Mouse (Mus musculus) 416B (cell line): ENCODE results near the gene Morc4.

Experiments
- DNase-seq: peaks from one replicate; pipeline ENCODE4 v3.0.0; 2011; ENCODE audit warnings: low read depth

Morc4 gene

GRCm38 (mm10) chrX:139805918-139806317 lies 65.6 kb downstream of the Morc4 start:
- DNase-seq: no peak

DNA sequence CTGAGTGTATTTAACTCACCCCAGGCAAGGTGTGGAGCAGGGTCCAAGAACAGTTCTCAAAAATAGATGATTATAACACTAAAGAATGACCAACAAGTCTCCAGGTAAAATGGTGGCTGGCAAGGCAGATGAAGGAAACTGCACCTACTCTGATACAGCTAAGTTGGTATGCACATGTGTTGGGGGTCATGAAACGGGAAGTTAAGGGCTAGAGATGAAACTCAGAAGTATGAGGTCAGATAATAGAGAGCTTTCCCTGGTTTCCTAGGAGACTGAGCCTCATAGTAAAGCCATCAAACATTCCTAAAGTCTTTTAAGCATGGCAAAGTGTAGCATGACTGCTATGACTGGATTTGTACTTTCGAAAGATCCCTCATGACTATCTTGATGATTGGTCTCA lies 68.4 kb downstream of the Morc4 start:
- DNase-seq: no peak

DNA sequence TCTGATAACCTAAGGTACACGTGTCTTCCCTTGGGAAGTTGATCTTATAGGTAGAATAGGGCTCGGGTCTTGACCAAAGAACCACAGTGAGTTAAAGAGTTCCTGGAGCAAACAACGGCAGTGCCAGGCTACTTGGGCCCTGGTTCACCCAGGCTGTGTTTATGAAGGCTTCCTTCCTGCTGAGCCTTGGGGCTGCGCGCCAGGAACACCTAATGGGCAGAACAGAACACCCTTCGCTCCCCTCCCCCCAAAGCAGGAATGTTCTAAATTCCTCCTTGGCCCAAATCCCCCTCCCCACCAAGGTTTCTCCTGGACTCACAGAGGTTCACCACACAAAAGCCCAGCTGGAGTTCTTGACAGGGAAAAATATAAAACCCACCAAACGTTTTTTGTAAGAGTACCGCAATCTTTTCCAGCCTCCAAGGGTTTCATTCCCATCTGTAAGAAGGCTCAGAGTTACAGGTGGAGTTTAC lies 71.0 kb downstream of the Morc4 start, which contains the start of gene Cldn2:
Cldn2 (plus strand) TSS at position 423 of the 473 bp plus-strand sequence.
- no peak for DNase-seq

GRCm38 (mm10) chrX:139799953-139800352 lies 71.5 kb downstream of the Morc4 start:
- DNase-seq: no peak

GRCm38 (mm10) chrX:139797875-139798274 lies 73.6 kb downstream of the Morc4 start:
- peak; percentile 83 for DNase-seq

GRCm38 (mm10) chrX:139796037-139796436 lies 75.4 kb downstream of the Morc4 start:
- no peak for DNase-seq

DNA sequence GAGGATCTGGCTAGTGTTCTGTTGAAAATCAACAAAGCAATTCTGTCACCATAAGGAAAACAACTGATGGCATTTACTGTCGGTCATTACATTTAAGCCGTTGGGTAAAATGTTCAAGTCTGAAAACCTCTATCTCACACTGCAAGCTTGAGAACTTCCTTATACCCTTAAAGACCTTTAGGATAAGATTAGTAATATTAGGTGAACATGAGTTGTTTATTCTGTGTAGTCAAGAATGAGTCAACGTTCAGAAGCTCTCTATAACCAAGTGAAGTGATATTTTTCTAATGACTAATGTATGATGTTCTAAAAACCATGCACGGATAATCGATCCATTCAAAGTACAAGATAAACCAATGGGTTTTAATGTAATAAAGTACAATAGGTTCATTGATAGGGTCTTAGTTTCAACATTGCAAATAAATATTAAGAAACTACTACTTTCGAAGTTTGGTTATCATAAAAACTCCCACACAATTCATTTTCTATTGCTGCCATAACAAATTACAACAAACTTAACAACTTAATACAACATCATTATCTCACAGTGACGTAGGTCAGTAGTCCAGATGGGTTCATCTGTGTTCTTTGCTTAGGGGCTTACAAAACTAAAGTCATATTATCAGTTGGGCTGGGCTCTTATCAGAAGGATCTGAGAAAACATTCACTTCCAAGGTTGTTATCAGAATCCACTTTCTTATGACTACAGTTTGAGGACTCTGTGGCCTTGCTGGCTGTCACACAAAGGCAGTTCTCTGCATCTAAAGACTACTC lies 77.2 kb downstream of the Morc4 start:
- no peak for DNase-seq

DNA sequence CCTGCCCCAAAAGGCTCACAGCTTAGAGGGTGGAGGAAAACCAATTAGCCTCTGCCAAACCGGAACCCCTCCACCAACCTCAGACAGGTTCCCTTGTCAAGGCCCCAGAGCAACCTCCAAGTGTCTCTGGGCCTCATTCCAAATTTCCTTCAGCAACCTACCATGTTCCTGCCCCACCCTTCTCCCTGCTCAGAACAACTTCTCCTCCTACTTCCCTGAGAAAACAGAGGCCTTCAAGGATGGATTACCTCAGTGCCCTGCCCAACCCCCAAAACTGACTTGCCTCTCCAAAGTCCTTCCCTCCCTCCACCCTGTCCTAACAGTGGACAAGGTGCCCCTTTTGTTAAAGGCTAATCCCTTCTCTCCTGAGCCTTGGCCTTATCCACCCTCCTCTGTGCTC lies 85.7 kb downstream of the Morc4 start:
- peak; percentile 76 for DNase-seq

GRCm38 (mm10) chrX:139783045-139783422 lies 88.4 kb downstream of the Morc4 start:
- no peak for DNase-seq

DNA sequence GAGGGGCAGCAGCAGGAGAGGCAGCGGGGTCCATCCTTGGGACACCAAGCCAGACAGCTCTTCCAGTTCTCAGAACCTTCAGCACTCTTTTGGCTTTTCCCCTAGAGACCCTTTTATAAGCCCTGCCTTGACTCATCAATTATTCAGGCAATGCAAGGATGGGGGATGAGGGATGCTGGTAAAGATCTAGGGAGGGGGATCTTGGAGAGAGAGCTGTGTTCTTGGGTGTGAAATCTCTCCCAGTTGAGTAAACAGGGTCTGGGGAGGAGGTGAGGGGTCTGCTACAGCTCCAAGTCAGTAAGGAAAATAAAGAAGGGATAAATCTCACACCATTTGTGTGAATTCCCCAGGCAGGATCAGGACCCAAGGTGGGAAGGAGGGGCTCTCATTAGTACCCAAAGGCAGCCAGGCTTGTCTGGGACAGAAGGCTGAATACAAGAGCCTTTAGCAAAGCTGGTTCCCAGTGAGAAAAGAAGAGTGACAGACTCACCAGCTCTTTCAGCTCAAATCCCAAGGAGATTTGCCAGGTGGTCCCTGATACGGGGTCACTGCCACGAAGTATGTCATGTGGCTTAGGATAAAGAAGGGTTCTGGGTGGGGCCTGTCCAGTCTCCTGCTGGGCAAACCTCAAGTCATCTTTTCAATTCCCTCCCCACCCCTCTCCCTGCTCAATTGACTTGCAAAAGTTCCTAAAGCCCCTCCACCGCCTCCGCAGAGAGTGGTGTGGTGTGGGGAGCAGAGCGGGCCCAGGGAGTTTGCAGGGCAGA lies 89.0 kb downstream of the Morc4 start, which contains the start of gene Ripply1:
Ripply1 (minus strand) TSS at position 76 of the 767 bp plus-strand sequence.
- no peak for DNase-seq

GRCm38 (mm10) chrX:139781563-139781962 lies 89.9 kb downstream of the Morc4 start:
- DNase-seq: no peak

- peak; percentile 16 for DNase-seq
Measured at GRCm38 (mm10) chrX:139780988-139781387, 90.5 kb downstream of the Morc4 start.

DNA sequence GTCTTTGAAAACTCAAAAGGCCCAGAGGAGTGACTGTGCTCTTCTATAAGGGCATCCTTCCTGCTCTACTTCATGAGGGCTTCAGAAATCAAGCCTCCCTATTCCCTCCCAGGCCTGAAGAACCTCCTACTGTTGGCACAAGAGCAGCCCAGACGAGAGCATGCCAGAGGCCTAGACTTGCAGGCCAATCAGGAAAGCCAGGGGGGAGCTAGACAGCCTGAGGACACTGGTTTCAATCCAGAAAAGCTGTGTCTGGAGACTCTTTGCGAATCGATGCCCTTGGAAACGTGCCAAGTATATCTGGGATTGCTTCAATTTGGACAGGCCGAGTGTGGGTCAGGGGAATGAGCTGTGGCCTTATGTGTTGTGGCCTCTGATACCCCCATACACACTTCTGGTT lies 92.1 kb downstream of the Morc4 start:
- DNase-seq: no peak

- no peak for DNase-seq
Measured at GRCm38 (mm10) chrX:139778886-139779285, 92.6 kb downstream of the Morc4 start.

DNA sequence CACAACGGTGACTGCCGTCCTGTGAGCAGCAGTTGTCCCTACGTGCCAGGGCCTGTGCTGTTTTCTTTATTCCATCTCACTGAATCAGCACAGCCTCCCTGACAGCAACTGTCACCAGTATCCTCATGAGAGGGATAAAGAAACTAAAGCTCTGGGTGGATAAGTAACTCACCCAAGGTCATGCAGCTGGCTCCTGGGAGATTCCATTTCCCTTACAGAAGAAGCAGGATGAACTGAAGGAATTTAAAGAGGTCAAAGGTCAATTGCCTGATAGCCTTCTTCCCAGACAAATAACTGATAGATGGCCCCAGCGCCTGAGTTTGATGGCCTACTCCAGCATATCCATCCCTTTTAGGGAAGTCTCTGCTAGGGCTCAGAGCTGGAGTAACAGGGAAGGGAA lies 94.1 kb downstream of the Morc4 start:
- no peak for DNase-seq

DNA sequence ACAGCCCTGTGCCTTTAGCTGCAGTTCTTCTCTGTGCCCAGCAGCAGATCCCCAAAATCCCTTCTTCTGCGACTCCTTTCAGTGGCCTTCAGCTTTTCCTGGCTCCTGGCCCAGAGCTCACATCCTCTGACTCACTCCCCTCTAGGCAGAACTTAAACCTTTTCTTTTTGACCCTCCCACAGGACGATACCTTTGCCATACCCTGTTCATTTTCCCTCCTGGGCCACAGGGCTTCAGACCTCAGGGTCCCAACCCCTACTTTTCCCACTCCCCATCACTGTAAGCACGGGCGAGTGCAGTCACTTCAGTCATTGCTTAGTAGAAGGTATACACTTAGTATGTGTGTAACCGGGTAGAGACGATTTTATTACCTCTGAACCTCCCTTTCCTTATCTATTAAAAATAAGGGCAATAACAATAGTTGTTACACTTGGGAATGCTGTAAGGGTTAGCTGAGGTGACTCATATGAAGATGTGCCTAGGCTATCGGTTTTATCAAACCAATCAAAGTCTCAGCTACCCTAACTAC lies 96.3 kb downstream of the Morc4 start:
- DNase-seq: peak; percentile 89

DNA sequence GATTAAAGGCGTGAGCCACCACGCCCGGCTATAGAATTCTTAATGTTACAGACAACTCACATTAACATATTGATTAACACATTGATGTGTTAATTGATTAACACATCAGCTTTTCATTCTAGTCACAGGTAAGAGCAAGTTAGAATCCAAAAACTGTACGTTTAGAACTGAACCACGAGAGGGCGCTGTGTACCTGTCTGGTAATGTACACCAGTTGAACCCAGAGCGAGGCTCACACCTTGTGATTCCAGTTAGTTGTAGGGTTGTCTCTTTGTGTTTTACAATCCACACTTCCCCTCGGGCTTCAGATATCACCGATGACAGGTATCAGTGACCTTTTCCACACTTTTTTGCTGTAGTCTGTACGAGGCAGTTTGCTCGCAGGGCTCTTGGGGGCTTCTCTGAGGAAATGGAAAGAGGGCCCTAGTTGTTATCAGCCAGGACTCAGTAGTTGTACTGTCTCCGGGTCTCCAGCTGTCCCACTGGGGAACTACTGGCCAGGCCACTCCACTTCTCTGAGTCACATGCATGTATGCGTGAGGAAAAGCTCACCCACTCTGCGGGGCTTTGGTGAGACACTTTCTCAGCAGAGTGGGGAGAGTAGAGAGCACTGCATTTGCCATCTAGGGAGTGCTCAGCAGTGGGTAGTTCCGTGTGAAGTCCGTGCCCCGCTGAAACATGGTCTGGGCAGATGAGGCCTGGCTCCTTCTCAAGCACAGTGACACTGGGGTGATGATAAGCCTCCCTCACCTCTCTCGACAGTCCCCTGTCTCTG lies 97.0 kb downstream of the Morc4 start:
- DNase-seq: peak; percentile 87
